Mouse (Mus musculus): ENCODE measurements around the gene Chrnb2. TPM values are rescaled to one million over a fixed set of nuclear protein-coding genes. Genes with fewer than 3 reads are reported as not detected.

Gene Chrnb2
- polyA plus RNA-seq, 1 experiment = 0.67 TPM

DNA sequence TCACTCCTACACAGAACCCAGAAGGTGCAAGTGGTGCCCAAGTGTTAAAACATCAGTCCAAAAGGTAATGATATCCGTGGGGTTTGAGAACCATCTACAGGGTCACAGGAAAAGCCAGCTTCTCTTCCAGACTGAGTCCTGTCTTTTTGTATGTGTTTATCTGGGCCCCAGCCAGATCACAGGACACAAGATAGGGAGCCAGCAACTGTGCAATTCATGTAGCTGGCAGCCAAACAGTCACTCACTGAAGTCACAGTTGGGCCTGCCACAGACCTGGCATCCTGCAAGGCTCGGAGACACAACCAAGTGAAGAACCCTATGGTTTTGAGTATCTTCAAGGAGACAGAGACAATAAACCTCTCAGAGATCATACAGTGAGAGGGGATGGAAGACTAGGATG, 6.6 kb downstream of the Chrnb2 start:
- Histone ChIP-seq H3K9ac (ENCODE audit: low read depth, poor library complexity, severe bottlenecking) (no peak overlapping the region), H3K27ac (ENCODE audit: insufficient read depth, low read length) (no peak overlapping the region), H3K36me3 (ENCODE audit: control insufficient read depth, insufficient read depth, low read length, poor library complexity, severe bottlenecking) (no peaks in the 10 kb centered on the region), H3K27me3 (ENCODE audit: control insufficient read depth, insufficient read depth, low read length, poor library complexity, severe bottlenecking) (no peaks in the 10 kb centered on the region), H3K9me3 (replicated peaks; ENCODE audit: control insufficient read depth, insufficient read depth, low read length, poor library complexity, severe bottlenecking) (no peaks in the 10 kb centered on the region), H3K4me1 (ENCODE audit: control insufficient read depth, insufficient read depth, low read length) (no peaks in the 10 kb centered on the region), H3K4me3 (ENCODE audit: low read depth, low read length) (no peak overlapping the region)
- TF ChIP-seq POLR2A (IDR thresholded peaks at IDR 0.05; ENCODE audit: insufficient read depth, low read length) (no peak), CTCF (IDR thresholded peaks at IDR 0.05; ENCODE audit: low read depth, low read length) (no peak), EP300 (IDR thresholded peaks at IDR 0.05; ENCODE audit: insufficient read depth, low read depth, low read length) (no peak)

DNA sequence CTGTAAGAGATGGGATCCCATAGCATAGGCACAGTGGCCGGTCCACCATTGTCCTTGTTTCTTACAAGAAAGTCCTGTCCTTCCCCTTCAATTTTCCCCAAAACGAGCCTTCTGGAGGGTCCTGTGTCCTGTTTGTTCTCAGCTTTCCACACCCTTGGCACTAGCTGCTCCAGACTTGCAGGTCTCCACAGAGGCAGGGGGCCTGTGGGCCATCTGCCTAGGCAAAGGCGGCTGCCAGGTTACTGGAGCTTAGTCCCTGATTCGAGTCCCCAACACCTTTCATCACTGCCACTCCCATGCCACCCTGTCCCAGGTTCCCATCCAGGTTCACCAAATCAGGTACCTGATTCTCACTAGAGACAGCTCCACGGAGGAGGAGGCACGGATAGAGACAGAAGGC, 9.1 kb downstream of the Chrnb2 start:
- peaks cover 6% of the 10 kb centered on the region; the same call in 1 of the 2 replicates for H3K36me3 ChIP-seq (ENCODE audit: control insufficient read depth, insufficient read depth, low read length, poor library complexity, severe bottlenecking)
- H3K4me1 ChIP-seq (ENCODE audit: control insufficient read depth, insufficient read depth, low read length) = no peaks in the 10 kb centered on the region
- H3K4me3 ChIP-seq (ENCODE audit: low read depth, low read length) = no peak overlapping the region
- no peaks in the 10 kb centered on the region for H3K27me3 ChIP-seq (ENCODE audit: control insufficient read depth, insufficient read depth, low read length, poor library complexity, severe bottlenecking)
- TF ChIP-seq EP300 (IDR thresholded peaks at IDR 0.05; ENCODE audit: insufficient read depth, low read depth, low read length) (no peak), CTCF (IDR thresholded peaks at IDR 0.05; ENCODE audit: low read depth, low read length) (no peak), POLR2A (IDR thresholded peaks at IDR 0.05; ENCODE audit: insufficient read depth, low read length) (no peak)
- no peak overlapping the region for H3K27ac ChIP-seq (ENCODE audit: insufficient read depth, low read length)
- no peaks in the 10 kb centered on the region for H3K9me3 ChIP-seq (replicated peaks; ENCODE audit: control insufficient read depth, insufficient read depth, low read length, poor library complexity, severe bottlenecking)
- H3K9ac ChIP-seq (ENCODE audit: low read depth, poor library complexity, severe bottlenecking) = no peak overlapping the region

DNA sequence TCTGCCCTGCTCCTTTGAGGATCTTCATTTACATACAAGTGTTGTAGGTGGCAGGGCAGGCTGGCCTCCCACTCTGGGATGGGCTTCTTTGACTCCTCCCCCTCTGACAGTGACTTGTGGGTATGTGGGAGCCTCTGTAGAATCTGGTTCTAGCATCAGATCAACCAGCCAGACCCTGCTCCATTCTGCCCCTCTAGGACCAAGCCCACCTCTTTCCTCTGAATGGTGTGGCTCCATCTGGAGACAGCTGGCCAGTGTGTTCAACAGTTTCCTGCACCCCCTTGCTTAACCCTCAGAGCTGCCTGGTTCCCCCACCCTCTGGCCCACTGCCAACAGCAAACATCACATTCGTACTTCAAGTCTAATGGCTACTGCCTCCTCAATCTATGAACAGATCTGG, 12.1 kb downstream of the Chrnb2 start:
- H3K27ac ChIP-seq (ENCODE audit: insufficient read depth, low read length) = no peak overlapping the region
- H3K4me1 ChIP-seq (ENCODE audit: control insufficient read depth, insufficient read depth, low read length) = no peaks in the 10 kb centered on the region
- peaks cover 8% of the 10 kb centered on the region; the same call in 1 of the 2 replicates for H3K36me3 ChIP-seq (ENCODE audit: control insufficient read depth, insufficient read depth, low read length, poor library complexity, severe bottlenecking)
- no peak overlapping the region for H3K4me3 ChIP-seq (ENCODE audit: low read depth, low read length)
- no peaks in the 10 kb centered on the region for H3K9me3 ChIP-seq (replicated peaks; ENCODE audit: control insufficient read depth, insufficient read depth, low read length, poor library complexity, severe bottlenecking)
- H3K9ac ChIP-seq (ENCODE audit: low read depth, poor library complexity, severe bottlenecking) = no peak overlapping the region
- TF ChIP-seq EP300 (IDR thresholded peaks at IDR 0.05; ENCODE audit: insufficient read depth, low read depth, low read length) (no peak), POLR2A (IDR thresholded peaks at IDR 0.05; ENCODE audit: insufficient read depth, low read length) (no peak), CTCF (IDR thresholded peaks at IDR 0.05; ENCODE audit: low read depth, low read length) (no peak)
- no peaks in the 10 kb centered on the region for H3K27me3 ChIP-seq (ENCODE audit: control insufficient read depth, insufficient read depth, low read length, poor library complexity, severe bottlenecking)

DNA sequence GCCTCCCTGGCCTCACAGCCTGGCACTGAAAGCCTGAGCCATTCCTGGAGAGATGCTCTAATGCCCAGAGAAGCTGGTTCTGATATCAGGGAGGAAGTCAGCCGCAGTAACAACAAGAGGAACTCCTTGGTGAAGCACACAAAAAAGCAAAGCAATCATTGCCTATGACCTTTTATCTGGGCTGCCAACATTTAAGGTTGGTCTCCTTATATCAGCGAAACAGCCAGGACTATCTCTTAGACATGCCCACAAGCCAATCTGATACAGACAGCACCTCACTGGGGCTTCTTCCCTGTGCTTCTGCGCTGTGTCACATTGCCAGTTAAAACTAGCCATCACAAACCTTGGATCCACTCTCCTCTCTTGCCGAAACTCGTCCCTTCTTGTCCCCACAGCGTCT, 25.9 kb downstream of the Chrnb2 start:
- Histone ChIP-seq H3K4me1 (ENCODE audit: control insufficient read depth, insufficient read depth, low read length) (no peaks in the 10 kb centered on the region), H3K36me3 (ENCODE audit: control insufficient read depth, insufficient read depth, low read length, poor library complexity, severe bottlenecking) (peaks cover 4% of the 10 kb centered on the region), H3K27ac (ENCODE audit: insufficient read depth, low read length) (no peak overlapping the region), H3K27me3 (ENCODE audit: control insufficient read depth, insufficient read depth, low read length, poor library complexity, severe bottlenecking) (no peaks in the 10 kb centered on the region), H3K9me3 (replicated peaks; ENCODE audit: control insufficient read depth, insufficient read depth, low read length, poor library complexity, severe bottlenecking) (no peaks in the 10 kb centered on the region), H3K9ac (ENCODE audit: low read depth, poor library complexity, severe bottlenecking) (no peak overlapping the region), H3K4me3 (ENCODE audit: low read depth, low read length) (no peak overlapping the region)
- TF ChIP-seq EP300 (IDR thresholded peaks at IDR 0.05; ENCODE audit: insufficient read depth, low read depth, low read length) = no peak
- no peak for TF ChIP-seq POLR2A (IDR thresholded peaks at IDR 0.05; ENCODE audit: insufficient read depth, low read length)
- no peak for TF ChIP-seq CTCF (IDR thresholded peaks at IDR 0.05; ENCODE audit: low read depth, low read length)

DNA sequence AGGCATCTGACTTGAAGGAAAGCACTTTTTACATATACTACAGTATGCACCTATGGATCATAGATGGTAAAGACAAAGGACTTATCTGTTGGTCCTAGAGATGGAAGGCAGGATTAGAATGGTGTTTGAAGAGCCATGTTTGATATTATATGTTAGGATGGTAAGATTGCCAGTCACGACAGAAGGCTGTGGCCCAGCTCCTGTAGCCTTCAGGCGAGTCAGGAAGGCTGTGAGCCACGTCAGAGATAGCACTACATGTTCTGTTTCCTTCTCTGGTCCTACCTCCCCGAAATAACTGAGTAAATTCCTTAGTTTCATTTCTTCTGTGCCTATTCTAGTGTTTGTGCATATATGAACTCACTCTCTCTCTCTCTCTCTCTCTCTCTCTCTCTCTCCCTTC, 32.3 kb downstream of the Chrnb2 start:
- H3K9ac ChIP-seq (ENCODE audit: low read depth, poor library complexity, severe bottlenecking) = no peak overlapping the region
- H3K27ac ChIP-seq (ENCODE audit: insufficient read depth, low read length) = no peak overlapping the region
- no peaks in the 10 kb centered on the region for H3K27me3 ChIP-seq (ENCODE audit: control insufficient read depth, insufficient read depth, low read length, poor library complexity, severe bottlenecking)
- H3K9me3 ChIP-seq (replicated peaks; ENCODE audit: control insufficient read depth, insufficient read depth, low read length, poor library complexity, severe bottlenecking) = no peaks in the 10 kb centered on the region
- H3K4me3 ChIP-seq (ENCODE audit: low read depth, low read length) = no peak overlapping the region
- TF ChIP-seq CTCF (IDR thresholded peaks at IDR 0.05; ENCODE audit: low read depth, low read length) = no peak
- TF ChIP-seq POLR2A (IDR thresholded peaks at IDR 0.05; ENCODE audit: insufficient read depth, low read length) = no peak
- no peak for TF ChIP-seq EP300 (IDR thresholded peaks at IDR 0.05; ENCODE audit: insufficient read depth, low read depth, low read length)
- H3K4me1 ChIP-seq (ENCODE audit: control insufficient read depth, insufficient read depth, low read length) = no peaks in the 10 kb centered on the region
- no peaks in the 10 kb centered on the region; the same call in 1 of the 2 replicates for H3K36me3 ChIP-seq (ENCODE audit: control insufficient read depth, insufficient read depth, low read length, poor library complexity, severe bottlenecking)

DNA sequence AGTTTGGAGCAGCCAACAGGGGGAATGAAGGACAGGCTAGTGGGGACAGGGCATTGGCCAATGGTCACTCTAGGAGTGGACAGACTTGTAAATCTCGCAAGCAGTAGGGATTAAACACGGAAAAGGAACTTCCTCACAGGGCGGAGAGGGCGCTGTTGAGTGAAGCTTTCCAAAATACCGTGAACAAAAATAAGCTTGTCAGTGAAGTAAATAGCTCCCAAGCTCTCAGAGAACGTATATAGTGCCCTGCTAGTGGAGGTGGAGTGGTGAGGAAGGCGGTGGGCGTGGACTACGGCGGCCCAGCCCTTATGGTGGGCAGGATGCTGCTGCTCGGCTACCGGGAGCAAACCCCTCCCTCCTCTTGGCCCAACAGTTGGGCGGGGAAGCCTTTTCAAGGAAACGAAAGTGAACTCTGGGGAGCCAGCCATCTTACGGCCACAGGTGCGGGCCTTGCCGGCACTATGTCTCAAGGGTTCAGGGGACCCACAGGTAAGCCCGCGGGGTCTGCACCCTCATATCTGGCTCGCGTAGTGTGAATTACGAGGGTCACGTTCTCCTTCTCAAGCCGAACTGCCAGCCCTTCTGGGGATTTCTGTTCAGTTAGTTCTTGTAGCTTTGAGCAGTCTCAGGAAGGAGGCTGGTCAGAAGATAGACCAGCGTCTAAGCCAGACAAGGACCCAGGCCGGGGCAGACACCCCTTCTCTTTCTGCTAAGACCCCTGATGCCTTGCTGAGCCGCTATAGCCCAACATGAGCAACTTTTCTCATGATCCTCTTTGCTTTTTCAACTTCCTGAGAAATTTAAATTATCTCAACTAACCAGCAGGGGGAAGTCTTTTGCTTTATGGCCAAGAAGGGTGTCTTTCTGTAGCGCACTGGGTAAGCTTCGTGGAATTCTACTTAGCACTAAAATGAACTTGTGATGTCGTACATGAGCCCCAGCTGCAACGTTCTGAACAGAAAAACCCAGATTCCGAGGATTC, 33.8 kb downstream of the Chrnb2 start:
- Histone ChIP-seq H3K36me3 (ENCODE audit: control insufficient read depth, insufficient read depth, low read length, poor library complexity, severe bottlenecking) (no peaks in the 10 kb centered on the region; the same call in 1 of the 2 replicates), H3K4me3 (ENCODE audit: low read depth, low read length) (peak overlapping the region; percentile 79), H3K9me3 (replicated peaks; ENCODE audit: control insufficient read depth, insufficient read depth, low read length, poor library complexity, severe bottlenecking) (no peaks in the 10 kb centered on the region), H3K9ac (ENCODE audit: low read depth, poor library complexity, severe bottlenecking) (peak overlapping the region; percentile 44), H3K4me1 (ENCODE audit: control insufficient read depth, insufficient read depth, low read length) (no peaks in the 10 kb centered on the region), H3K27ac (ENCODE audit: insufficient read depth, low read length) (no peak overlapping the region), H3K27me3 (ENCODE audit: control insufficient read depth, insufficient read depth, low read length, poor library complexity, severe bottlenecking) (no peaks in the 10 kb centered on the region)
- TF ChIP-seq EP300 (IDR thresholded peaks at IDR 0.05; ENCODE audit: insufficient read depth, low read depth, low read length) (no peak), CTCF (IDR thresholded peaks at IDR 0.05; ENCODE audit: low read depth, low read length) (no peak), POLR2A (IDR thresholded peaks at IDR 0.05; ENCODE audit: insufficient read depth, low read length) (no peak)
